Mouse (Mus musculus): ENCODE data around the gene Lekr1.

- no peak for TF ChIP-seq CTCF (IDR thresholded peaks at IDR 0.05; ENCODE audit: extremely low read depth, insufficient read length, insufficient replicate concordance, low read depth, low read length)
- TF ChIP-seq POLR2A (IDR thresholded peaks at IDR 0.05; ENCODE audit: low read depth, low read length), result no peak
Measured at GRCm38 (mm10) chr3:65794711-65795110, 128.7 kb downstream of the Lekr1 start.

Data from small intestine, adult 2 months (tissue).